Mouse (Mus musculus) common myeloid progenitor, adult 5-6 weeks (primary cell): ENCODE data around the gene Smpdl3b. TPM values are rescaled to one million over a fixed set of nuclear protein-coding genes. Genes with fewer than 3 reads are reported as not detected.
"Not testable (repeated sequence)": the region's sequence is repeated elsewhere in the genome, so short reads cannot be mapped to it uniquely, and the experiment has no call there.

Source experiments
- ATAC-seq: replicated peaks from 2 replicates; pipeline ENCODE4 v1.8.0; 2016; ENCODE audit warnings: low read depth, mild to moderate bottlenecking, moderate TSS enrichment, inconsistent platforms; ENCODE audit not compliant: poor library complexity, severe bottlenecking
- total RNA-seq: library from RNA; stranded (forward); fragments of 200-1000, 187-1606 nt; gene quantifications from 2 replicates; pipeline ENCODE4 v1.2.3, GENCODE M21; 2017

Gene Smpdl3b
- total RNA-seq, result 0.50 TPM in 1 of 2 replicates, not detected in the other

GRCm38 (mm10) chr4:132756974-132757373 is at the start of gene Smpdl3b:
Gene Smpdl3b, minus strand, starts transcription at chr4:132757252.
- peak; percentile 83 for ATAC-seq

DNA sequence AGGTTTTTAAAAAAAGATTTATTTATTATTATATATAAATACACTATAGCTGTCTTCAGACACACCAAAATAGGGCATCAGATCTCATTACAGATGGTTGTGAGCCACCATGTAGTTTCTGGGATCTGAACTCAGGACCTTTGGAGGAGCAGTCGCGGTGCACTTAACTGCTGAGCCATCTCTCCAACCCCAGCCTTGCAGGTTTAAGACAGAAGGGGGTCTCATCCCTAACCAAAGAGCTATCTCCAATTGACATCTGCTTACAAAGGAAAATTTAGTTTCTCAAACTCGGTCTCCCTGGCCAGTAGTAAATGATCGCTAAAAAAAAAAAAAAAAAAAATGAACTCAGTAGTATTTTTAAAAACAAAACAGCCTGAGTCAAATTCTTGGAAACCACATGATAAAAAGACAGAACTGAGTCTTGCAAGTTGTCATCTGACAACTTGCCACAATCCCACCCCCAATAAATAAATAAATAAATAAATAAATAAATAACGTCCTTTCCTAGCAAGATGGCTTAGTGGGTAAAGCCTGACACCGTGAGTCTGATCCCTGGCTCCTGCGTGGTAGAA is 49.7 kb upstream of the Smpdl3b start:
- ATAC-seq, result no peak

DNA sequence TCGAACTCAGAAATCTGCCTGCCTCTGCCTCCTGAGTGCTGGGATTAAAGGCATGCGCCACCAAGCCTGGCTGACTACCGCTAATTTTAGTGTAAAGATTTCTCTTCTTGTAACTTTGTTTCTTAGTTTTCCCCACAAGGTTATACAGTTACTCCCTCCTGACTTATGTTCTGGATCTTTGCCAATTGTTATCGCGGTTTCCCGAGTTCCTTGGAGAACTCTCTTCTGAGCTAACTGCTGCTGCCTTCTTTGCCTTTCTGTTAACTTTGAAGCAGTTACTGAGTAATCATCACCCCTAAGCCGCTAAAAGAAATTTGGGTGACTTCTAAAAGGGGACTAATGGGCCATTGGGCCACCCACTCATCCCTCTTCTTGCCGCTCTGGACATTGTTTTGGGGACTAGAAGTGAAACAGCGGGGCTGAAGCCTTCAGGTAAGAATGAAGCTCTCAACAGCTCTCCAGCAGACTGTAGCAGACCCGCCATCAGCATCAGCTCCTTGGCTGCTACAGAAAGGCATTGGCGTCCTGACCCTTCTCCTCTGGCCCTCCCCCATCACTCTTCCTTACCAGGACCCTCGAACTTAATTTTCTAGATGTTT is 48.6 kb upstream of the Smpdl3b start:
- ATAC-seq, result no peak

GRCm38 (mm10) chr4:132805146-132805545 is 48.1 kb upstream of the Smpdl3b start:
- no peak for ATAC-seq

DNA sequence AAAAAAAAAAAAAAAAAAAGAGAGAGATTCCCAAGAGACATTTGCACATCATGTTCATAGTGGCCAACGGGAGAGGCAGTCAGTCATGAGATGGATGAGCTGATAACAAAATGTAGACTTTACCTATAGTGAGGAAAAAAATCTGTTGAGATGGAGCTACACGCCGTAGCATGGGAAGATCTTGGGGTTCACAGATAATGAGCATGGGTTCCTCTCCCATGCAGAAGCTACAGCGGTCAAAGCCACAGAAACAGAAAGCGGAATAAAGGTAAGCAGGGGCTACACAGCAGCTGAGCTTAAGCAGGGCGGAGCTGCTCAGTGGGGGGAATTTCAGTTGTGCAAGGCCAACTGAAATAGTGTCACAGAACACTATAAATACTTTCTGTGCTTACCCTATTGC is 47.3 kb upstream of the Smpdl3b start:
- peak; percentile 61 for ATAC-seq

DNA sequence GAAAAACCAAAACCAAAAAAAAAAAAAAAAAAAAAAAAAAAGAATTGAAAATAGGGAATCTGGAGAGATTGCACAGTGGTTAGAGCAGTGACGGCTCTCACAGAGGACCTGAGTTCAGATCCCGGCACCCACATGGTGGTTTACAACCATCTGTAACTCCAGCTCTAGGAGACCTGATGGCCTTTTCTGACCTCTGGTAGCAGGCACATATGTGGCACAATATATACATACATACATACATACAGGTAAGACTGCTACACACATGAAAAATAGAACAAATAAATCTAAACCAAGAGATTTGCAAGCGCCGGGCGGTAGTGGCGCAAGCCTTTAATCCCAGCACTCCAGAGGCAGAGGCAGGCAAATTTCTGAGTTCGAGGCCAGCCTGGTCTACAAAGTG is 46.8 kb upstream of the Smpdl3b start:
- no peak for ATAC-seq

GRCm38 (mm10) chr4:132803212-132803611 is 46.2 kb upstream of the Smpdl3b start:
- no peak for ATAC-seq

- peak; percentile 54 for ATAC-seq
These were observed 45.2 kb upstream of the Smpdl3b start for GRCm38 (mm10) chr4:132802171-132802637.

DNA sequence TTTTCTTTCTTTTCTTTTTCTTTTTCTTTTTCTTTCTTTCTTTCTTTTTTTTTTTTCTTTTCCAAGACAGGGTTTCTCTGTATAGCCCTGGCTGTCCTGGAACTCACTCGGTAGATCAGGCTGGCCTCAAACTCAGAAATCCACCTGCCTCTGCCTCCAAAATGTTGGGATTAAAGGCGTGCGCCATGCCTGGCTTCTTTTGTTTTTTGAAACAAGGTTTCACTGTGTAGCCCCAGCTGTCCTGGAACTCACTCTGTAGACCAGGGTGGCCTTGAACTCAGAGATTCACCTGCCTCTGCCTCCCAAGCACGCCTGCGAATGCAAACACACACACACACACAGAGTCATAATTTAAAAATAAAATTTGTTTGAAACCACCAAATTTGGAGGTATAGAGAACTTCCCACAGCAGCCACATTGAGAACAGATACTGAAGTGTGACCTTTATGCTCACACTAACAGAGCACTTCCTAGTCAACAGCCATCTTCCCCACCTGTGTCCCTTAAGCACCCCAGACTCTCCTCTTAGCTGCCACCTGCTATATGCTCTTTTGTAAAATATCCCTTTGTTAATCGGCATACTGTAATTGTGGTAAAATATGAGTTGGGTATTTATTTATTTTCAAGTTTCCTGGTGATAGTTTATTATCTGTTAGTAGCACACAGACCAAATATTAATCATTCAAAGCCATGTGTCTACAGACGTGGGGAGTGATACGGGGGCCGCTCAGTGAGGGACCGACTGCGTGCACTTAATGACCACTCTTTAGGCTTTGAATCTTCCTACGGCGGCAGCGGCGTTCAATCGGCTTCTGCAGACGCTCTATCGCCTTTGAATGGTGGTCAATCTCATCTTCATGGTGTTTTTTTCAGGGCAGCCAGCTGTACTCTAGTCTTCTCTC is 44.4 kb upstream of the Smpdl3b start:
- ATAC-seq, result peak; percentile 24; the same call in 1 of the 2 replicates

GRCm38 (mm10) chr4:132799845-132800244 is 42.8 kb upstream of the Smpdl3b start:
- no peak for ATAC-seq

DNA sequence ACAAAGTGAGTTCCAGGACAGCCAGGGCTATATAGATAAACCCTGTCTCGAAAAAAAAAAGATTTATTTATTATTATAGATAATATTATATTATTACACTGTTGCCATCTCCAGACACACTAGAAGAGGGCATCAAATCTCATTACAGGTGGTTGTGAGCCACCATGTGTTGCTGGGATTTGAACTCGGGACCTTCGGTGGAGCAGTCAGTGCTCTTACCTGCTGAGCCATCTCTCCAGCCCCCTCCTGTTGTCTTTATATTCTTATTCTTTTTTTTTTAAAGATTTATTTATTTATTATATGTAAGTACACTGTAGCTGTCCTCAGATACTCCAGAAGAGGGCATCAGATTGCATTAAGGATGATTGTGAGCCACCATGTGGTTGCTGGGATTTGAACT is 41.6 kb upstream of the Smpdl3b start:
- ATAC-seq, result not testable (repeated sequence)

DNA sequence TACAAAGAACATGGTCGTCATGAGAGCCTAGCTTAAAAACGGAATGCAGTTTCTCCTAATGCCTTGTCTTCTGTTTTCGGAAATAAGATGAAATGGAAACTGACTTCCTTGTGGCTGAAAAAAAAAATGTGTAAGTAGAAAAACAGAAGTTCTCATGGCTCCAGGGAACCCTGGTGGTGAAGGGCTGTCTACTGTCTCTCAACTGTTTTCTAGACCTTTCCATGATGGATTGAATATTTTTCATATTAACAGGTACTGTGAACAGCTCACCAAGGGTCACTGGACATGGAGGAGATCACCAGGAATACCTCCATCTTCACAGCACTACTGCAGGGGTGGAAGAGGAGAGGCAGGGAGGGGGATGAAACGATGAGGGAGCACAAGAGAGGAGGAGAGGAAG is 41.0 kb upstream of the Smpdl3b start:
- ATAC-seq, result peak; percentile 6; the same call in 1 of the 2 replicates

DNA sequence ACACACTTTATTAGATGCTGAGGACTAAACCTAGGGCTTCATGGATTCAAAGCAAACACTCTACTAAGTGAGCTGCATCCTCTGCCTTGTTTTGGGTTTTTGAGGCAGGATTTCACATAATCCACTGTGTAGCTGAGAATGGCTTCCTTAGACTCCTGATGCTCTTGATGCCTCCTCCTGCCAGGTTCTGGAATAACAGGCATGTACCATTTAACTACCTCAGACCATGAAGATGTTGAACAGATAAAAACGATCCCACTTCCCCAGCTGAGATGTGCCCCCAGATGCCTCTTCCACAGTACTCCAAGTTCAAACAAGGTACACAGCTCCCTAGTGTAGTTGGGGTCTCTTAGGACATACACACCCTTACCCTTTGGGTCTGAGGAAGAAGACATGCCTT is 40.4 kb upstream of the Smpdl3b start:
- ATAC-seq, result no peak

GRCm38 (mm10) chr4:132796196-132796886 is 39.3 kb upstream of the Smpdl3b start, which contains the start of gene Themis2:
Gene Themis2, minus strand, starts transcription at chr4:132796387.
- peak; percentile 77 for ATAC-seq

DNA sequence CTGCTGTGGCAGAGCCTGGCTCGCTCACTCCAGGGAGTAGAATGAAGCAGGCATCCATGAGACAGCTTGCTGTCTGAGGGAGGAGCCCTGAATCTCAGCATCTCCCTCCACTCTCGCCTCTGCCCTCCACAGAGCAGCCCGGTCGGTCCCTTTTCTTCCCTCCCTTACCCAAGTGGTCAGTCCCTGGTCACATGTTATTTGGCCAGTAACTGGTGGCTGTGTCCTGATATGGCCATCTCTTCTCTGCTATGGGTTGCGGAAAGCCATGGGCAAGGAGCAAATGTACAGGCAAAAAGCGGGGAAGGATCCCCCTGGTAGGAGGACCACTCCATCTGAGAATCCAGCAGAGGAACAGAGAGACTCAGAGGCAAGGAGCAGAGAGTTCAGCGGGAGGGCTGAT is 38.1 kb upstream of the Smpdl3b start:
- no peak for ATAC-seq

- peak; percentile 23; the same call in 1 of the 2 replicates for ATAC-seq
These were observed 37.7 kb upstream of the Smpdl3b start for GRCm38 (mm10) chr4:132794760-132795159.

GRCm38 (mm10) chr4:132794028-132794427 is 37.0 kb upstream of the Smpdl3b start:
- ATAC-seq, result peak; percentile 54

DNA sequence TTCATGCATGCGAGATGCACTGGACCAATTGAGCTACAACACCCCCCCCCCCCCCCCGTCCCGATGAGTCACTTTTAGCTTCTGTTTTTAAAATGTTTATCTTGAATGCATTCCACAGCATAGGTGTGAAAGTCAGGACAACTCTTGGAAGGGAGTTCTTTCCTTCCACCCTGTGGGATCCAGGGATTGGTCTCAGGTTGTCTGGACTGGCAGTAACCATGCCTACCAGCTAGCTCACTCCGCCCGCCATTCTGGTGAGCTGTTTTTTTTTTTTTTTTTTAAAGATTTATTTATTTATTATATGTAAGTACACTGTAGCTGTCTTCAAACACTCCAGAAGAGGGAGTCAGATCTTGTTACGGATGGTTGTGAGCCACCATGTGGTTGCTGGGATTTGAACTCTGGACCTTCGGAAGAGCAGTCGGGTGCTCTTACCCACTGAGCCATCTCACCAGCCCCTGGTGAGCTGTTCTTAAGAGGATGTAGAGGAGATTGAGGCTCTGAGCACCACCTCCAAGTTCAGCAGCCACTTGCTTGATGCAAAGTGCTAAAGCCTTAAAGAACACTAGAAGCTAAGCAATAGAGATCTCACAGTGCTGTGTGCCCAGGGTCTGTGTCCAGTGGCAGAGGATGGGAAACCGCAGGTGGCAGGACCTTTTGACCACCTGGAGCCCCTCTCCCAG is 36.4 kb upstream of the Smpdl3b start:
- ATAC-seq, result not testable (repeated sequence)

- ATAC-seq, result no peak
These were observed 32.7 kb upstream of the Smpdl3b start for GRCm38 (mm10) chr4:132789731-132790130.

DNA sequence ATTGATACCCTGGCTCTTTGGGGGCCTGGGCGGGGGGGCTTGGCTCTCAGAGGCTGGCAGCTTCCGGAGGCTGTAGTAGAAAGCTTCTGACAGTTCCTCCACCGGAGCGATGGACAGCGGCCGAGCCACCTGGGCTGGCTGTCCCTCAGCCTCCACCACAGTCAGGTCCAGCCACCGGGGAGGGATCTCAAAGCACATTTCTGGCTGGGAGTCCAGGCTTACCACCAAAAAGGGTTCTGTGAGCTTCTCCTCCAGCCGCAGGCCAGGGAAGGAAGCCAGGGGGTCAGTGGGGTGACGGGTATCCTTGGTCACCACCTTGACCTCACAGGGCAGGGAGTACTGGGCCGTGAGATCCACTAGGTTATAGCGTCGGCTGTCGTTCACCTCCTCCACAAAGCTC is 28.2 kb upstream of the Smpdl3b start:
- ATAC-seq, result no peak
